Mouse (Mus musculus): ENCODE results near the gene Ccn2. TPM values are rescaled to one million over a fixed set of nuclear protein-coding genes. Genes with fewer than 3 reads are reported as not detected.

Gene Ccn2
- total and polyA plus RNA-seq, 3 experiments, result not detected

DNA sequence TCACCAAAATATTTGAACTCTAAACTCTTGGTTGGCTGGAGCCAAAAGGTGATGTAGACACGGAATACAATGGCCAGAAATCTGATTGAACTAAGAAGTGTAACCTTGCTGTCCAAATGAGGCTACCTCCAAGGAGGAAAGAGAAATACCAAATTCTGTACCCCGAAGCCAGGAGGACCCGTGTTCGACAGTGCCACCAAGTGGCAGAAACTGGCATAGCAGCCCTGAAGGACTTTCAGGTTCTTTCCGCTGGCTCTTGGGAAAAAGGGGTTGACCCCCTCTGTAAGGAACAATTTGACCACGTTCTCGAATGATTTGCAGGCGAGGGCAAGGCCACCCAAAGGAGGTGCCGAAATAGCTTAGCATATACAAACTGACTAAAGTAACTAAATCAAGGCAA lies 26.3 kb downstream of the Ccn2 start:
- peak; percentile 45 for TF ChIP-seq SMC3 (IDR thresholded peaks at IDR 0.05; ENCODE audit: low read depth, low read length)
- peak; percentile 78 to 87 for TF ChIP-seq CTCF (conservative IDR thresholded peaks at IDR 0.05 in 1 of 2, IDR thresholded peaks at IDR 0.05 in 1 of 2; ENCODE audit: low read depth in 2 of 2, low read length in 2 of 2)
- TF ChIP-seq NELFE (IDR thresholded peaks at IDR 0.05; ENCODE audit: low read depth, low read length), result no peak
- TF ChIP-seq RAD21 (IDR thresholded peaks at IDR 0.05; ENCODE audit: low read depth, low read length), result peak; percentile 33

DNA sequence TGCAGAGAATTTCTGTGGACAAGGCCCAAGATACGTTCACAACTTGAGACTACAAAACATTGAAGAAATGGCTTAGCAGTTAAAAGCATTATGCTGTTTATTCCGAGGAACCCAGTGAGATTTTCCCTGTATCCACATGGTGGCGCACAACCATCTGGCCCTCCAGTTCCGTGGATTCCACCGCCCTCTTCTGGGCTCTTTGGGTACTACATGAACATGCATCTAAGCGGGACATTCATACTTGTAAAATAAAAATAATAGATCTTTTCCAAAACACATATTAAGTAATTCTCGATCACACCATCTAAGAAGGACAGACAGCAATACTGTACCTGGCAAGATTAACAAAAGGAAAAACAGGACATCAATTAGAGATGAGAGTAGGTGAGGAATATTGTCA lies 27.3 kb downstream of the Ccn2 start:
- Histone ChIP-seq H3K4me2 (ENCODE audit: insufficient read depth, low read depth, poor library complexity, severe bottlenecking) (peak overlapping the region; percentile 96), H3K27me3 (replicated peaks) (no peaks in the 10 kb centered on the region), H3K36me3 (replicated peaks in 1 of 2; ENCODE audit: control insufficient read depth in 1 of 2, insufficient read depth in 1 of 2, low read length in 1 of 2) (no peaks in the 10 kb centered on the region), H3K9ac (ENCODE audit: insufficient read depth, low read depth) (peak overlapping the region; percentile 4; the same call in 1 of the 2 replicates), H3K27ac (ENCODE audit: insufficient read depth, low read depth) (no peak overlapping the region), H3K79me2 (replicated peaks; ENCODE audit: control insufficient read depth, extremely low read depth, insufficient read depth, poor library complexity, severe bottlenecking) (no peaks in the 10 kb centered on the region), H3K4me1 (ENCODE audit: control insufficient read depth in 1 of 2, insufficient read depth in 2 of 2) (peaks cover 3 to 7% of the 10 kb centered on the region in 2 experiments; a peak in 2 of 4 replicates), H3K9me3 (replicated peaks; ENCODE audit: low read length) (no peaks in the 10 kb centered on the region), H3K4me3 (replicated peaks in 1 of 3; ENCODE audit: low read depth in 2 of 3, low read length in 2 of 3, poor library complexity in 1 of 3) (peak overlapping the region in 1 of 3 experiments; percentile 25)
- in situ Hi-C loops (cut with MboI; ENCODE audit: low pct_ligation_motif_present, low pct_unique_long_range_greater_than_20kb, low sequenced_read_pairs), result loop anchor here (25.0 kb wide), 1 partner anchor 235 kb away; no protein-coding TSS in a partner anchor
- DNase-seq (ENCODE audit: extremely low read depth), result peak; percentile 89
- dilution Hi-C loops (cut with MboI; ENCODE audit: extremely low pct_ligation_motif_present, extremely low pct_unique_long_range_greater_than_20kb, low sequenced_read_pairs), result no loop called here
- TF ChIP-seq RAD21 (IDR thresholded peaks at IDR 0.05; ENCODE audit: low read depth, low read length) (peak; percentile 79), SMC3 (IDR thresholded peaks at IDR 0.05; ENCODE audit: low read depth, low read length) (peak; percentile 82), MAFK (IDR thresholded peaks at IDR 0.05; ENCODE audit: insufficient replicate concordance, low read length) (no peak), E2F4 (IDR thresholded peaks at IDR 0.05; ENCODE audit: insufficient replicate concordance, low read depth, low read length) (no peak), USF1 (IDR thresholded peaks at IDR 0.05; ENCODE audit: low read depth, low read length) (no peak), ETS1 (conservative IDR thresholded peaks at IDR 0.05; ENCODE audit: low read depth, low read length) (no peak), ZMIZ1 (IDR thresholded peaks at IDR 0.05; ENCODE audit: low read depth, low read length) (no peak), HCFC1 (IDR thresholded peaks at IDR 0.05; ENCODE audit: low read depth, low read length) (peak; percentile 41), ELF1 (IDR thresholded peaks at IDR 0.05; ENCODE audit: low read depth, low read length) (peak; percentile 58), USF2 (conservative IDR thresholded peaks at IDR 0.05; ENCODE audit: low read depth, low read length) (no peak), MAZ (IDR thresholded peaks at IDR 0.05; ENCODE audit: low read depth, low read length) (no peak), CHD1 (IDR thresholded peaks at IDR 0.05; ENCODE audit: low read depth, low read length) (no peak), GABPA (IDR thresholded peaks at IDR 0.05; ENCODE audit: insufficient replicate concordance, low read depth, low read length) (no peak), JUN (IDR thresholded peaks at IDR 0.05; ENCODE audit: insufficient read depth, low read depth, low read length) (no peak), NRF1 (IDR thresholded peaks at IDR 0.05; ENCODE audit: low read depth, low read length) (no peak), SIN3A (IDR thresholded peaks at IDR 0.05; ENCODE audit: low read length) (peak; percentile 62; the same call in 1 of the 2 replicates), CTCF (conservative IDR thresholded peaks at IDR 0.05 in 1 of 2, IDR thresholded peaks at IDR 0.05 in 1 of 2; ENCODE audit: low read depth in 2 of 2, low read length in 2 of 2) (peak; percentile 95 to 100), ZC3H11A (IDR thresholded peaks at IDR 0.05; ENCODE audit: low read depth, low read length) (peak; percentile 13; the same call in 1 of the 2 replicates), MEF2A (IDR thresholded peaks at IDR 0.05; ENCODE audit: borderline replicate concordance, low read depth, low read length) (peak; percentile 45; the same call in 1 of the 2 replicates), NELFE (IDR thresholded peaks at IDR 0.05; ENCODE audit: low read depth, low read length) (peak; percentile 78; the same call in 1 of the 2 replicates), ZNF384 (IDR thresholded peaks at IDR 0.05; ENCODE audit: low read depth, low read length) (peak; percentile 11; the same call in 1 of the 2 replicates), IRF4 (IDR thresholded peaks at IDR 0.05; ENCODE audit: low read depth, low read length) (peak; percentile 36; the same call in 1 of the 2 replicates), JUND (conservative IDR thresholded peaks at IDR 0.05; ENCODE audit: low read depth, low read length) (peak; percentile 71), TCF12 (IDR thresholded peaks at IDR 0.05; ENCODE audit: low read depth, low read length) (0 out of 2 replicates have a peak, but pooled peaks have one; percentile 24), MAX (IDR thresholded peaks at IDR 0.05; ENCODE audit: low read length) (peak; percentile 63; the same call in 1 of the 2 replicates), MXI1 (IDR thresholded peaks at IDR 0.05; ENCODE audit: low read depth, low read length) (no peak), POLR2AphosphoS2 (IDR thresholded peaks at IDR 0.05; ENCODE audit: low read depth, low read length) (no peak), CHD2 (IDR thresholded peaks at IDR 0.05; ENCODE audit: low read length) (no peak), KAT2A (IDR thresholded peaks at IDR 0.05; ENCODE audit: insufficient replicate concordance, low read length) (no peak), MYC (IDR thresholded peaks at IDR 0.05; ENCODE audit: low read depth, low read length) (peak; percentile 61; the same call in 1 of the 2 replicates)

More for the DNA sequence above, 26.3 kb downstream of the Ccn2 start:
- no peaks in the 10 kb centered on the region for H3K27me3 ChIP-seq (replicated peaks)
- no peak overlapping the region for H3K27ac ChIP-seq (ENCODE audit: insufficient read depth, low read depth)
- H3K36me3 ChIP-seq (replicated peaks in 1 of 2; ENCODE audit: control insufficient read depth in 1 of 2, insufficient read depth in 1 of 2, low read length in 1 of 2), result no peaks in the 10 kb centered on the region
- no peak overlapping the region for H3K9ac ChIP-seq (ENCODE audit: insufficient read depth, low read depth)
- peak; percentile 63 for DNase-seq (ENCODE audit: extremely low read depth)
- H3K9me3 ChIP-seq (replicated peaks; ENCODE audit: low read length), result no peaks in the 10 kb centered on the region
- H3K4me2 ChIP-seq (ENCODE audit: insufficient read depth, low read depth, poor library complexity, severe bottlenecking), result peak overlapping the region; percentile 96
- H3K4me3 ChIP-seq (replicated peaks in 1 of 3; ENCODE audit: low read depth in 2 of 3, low read length in 2 of 3, poor library complexity in 1 of 3), result peak overlapping the region in 1 of 3 experiments; percentile 25
- dilution Hi-C loops (cut with MboI; ENCODE audit: extremely low pct_ligation_motif_present, extremely low pct_unique_long_range_greater_than_20kb, low sequenced_read_pairs) (no loop called here), in situ Hi-C loops (cut with MboI; ENCODE audit: low pct_ligation_motif_present, low pct_unique_long_range_greater_than_20kb, low sequenced_read_pairs) (loop anchor here (25.0 kb wide), 1 partner anchor 234 kb away; no protein-coding TSS in a partner anchor)
- H3K79me2 ChIP-seq (replicated peaks; ENCODE audit: control insufficient read depth, extremely low read depth, insufficient read depth, poor library complexity, severe bottlenecking), result no peaks in the 10 kb centered on the region
- H3K4me1 ChIP-seq (ENCODE audit: control insufficient read depth in 1 of 2, insufficient read depth in 2 of 2), result peaks cover 3 to 7% of the 10 kb centered on the region in 2 experiments; a peak in 2 of 4 replicates
